Mouse (Mus musculus) brain, embryonic 14.5 days (tissue): ENCODE results near the gene Lrrc4. TPM values are rescaled to one million over a fixed set of nuclear protein-coding genes. Genes with fewer than 3 reads are reported as not detected.

Experiments
- DNase-seq: peaks from one replicate; pipeline ENCODE4 v3.0.0-alpha.2; 2011; ENCODE audit warnings: low read depth
- CTCF ChIP-seq: fragments of 200-500 bp; IDR thresholded peaks from 2 replicates; pipeline ENCODE4 v1.5.1; 2012; ENCODE audit warnings: inconsistent platforms, mild to moderate bottlenecking, moderate library complexity, borderline replicate concordance; ENCODE audit not compliant: insufficient read depth, insufficient read length; ENCODE audit errors: extremely low read depth
- POLR2A ChIP-seq: fragments of 200-500 bp; IDR thresholded peaks from 2 replicates; pipeline ENCODE4 v1.6.1; 2012; ENCODE audit warnings: mild to moderate bottlenecking, inconsistent platforms, borderline replicate concordance; ENCODE audit not compliant: poor library complexity, insufficient read depth, insufficient read length, severe bottlenecking; ENCODE audit errors: extremely low read depth
- polyA plus RNA-seq: library from polyadenylated mRNA; depleted of rRNA; stranded (reverse); fragments of >200 nt; gene quantifications from 2 replicates; pipeline ENCODE4 v1.2.3, GENCODE M21; 2012

Gene Lrrc4
- polyA plus RNA-seq, 1 experiment = 28.4 TPM

DNA sequence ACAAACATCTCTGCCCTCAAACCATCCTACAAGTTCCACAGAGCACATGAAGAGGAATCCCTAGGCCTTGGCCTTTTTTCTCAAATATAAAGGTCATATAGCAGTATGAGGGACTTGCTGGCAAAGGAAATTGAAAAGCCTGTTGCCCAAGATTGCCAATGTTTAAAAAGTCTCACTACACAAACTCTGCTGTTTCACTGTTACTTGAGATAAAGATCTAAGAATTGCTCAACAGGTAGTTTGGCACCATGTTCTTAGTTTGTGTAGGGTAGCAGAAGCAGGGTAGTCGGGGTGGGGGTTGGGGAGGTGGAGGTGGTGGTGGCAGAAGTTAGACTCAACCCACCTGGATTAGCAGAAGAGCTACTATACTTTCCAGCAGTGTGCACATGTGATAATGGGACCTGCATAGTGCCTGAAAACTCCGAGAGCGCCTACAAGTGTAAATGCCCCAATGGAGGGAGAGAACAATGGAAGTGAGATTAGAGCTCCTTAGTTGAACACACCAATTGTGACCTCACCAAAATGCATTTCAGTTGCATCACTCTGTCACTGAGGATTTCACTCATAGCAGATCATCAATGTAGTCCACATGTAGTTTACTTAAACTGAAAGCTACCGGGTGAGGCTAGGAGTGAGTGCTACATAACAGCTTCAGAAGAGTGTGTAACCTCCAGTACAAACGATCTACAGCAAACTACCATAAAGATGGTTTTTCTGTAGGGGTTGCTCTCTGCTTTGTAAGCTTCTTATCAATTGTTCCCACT lies 97.5 kb downstream of the Lrrc4 start:
- DNase-seq = no peak
- TF ChIP-seq CTCF (no peak), POLR2A (no peak)

DNA sequence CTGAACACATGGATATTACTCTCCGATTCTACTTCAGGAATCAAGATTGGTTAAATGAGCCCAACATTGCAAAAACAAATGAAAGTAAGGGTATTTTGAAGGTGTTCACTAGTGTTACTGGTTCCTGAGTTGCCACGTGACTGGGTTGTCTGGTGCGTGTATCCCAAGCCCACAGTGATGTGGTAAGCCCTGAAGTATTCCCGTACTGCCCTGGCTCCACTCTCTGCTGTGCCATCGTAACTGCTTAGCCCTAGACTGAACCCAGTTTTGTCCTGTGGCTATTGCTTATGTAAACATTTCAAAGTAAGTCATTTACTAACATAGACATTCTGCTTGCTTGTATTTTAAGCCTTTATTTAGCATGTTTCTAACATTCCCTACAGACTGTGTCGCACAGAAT lies 100.3 kb downstream of the Lrrc4 start:
- no peak for TF ChIP-seq POLR2A
- no peak for TF ChIP-seq CTCF
- DNase-seq = no peak

DNA sequence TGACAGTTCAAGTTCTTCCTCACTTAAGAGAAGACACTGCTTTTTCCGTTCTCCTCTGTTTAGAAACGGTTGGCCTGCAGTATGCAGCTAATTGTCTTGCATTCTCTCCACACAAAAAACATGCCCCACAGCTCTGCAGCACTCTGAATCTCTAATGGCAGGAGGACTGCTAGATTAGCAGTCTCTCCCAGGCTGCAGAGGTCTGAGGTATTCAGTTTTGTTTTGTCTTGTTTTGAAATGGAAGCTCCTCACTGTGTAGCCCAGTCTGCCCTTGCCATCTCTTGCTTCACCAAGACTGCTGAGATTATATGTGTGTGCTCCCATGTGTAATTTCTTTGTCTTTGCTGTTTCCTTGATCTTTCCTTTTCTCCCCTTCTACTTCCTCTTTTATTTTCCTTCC lies 101.9 kb downstream of the Lrrc4 start:
- DNase-seq = peak; percentile 52
- TF ChIP-seq POLR2A (no peak), CTCF (no peak)

DNA sequence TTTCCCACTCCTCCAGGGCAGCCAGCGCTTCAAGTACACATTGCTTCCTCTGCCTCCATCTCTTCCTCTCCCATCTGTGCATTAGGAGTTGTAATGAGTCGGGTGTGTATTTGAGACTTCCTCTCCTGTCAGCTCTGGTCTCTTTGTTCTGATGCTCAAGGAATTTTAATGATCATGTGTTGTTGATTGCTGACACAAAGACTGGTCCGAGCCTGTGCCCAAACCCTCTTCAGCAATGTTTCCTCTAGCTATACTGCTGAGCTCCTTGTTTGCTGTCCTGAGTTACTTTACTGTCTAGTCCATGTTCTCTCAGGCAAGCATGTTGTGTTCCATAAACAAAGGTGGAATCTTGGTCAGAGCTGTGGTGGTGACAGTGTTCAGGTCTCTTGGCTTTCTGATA lies 102.3 kb downstream of the Lrrc4 start:
- TF ChIP-seq POLR2A (no peak), CTCF (no peak)
- peak; percentile 57 for DNase-seq

DNA sequence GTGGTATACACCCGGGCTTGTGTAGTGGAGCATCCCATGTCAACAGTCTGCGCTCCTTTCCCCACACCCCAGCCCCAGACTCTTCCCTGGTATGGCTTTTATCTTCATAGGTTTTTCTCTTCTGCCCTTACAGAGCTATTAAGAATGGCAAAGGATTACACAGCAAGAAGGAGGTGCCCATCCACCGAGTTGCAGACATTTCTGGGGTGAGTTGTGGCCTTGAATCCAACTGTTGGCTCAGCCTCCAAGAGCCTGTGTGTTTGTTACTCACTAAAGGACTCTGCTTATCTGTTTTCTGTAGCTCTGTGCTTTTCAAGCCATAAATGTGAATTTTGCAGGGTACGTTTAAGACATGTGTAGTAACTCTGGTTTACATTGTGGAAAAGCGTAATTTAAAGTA lies 106.8 kb downstream of the Lrrc4 start:
- DNase-seq = no peak
- TF ChIP-seq CTCF (no peak), POLR2A (no peak)

DNA sequence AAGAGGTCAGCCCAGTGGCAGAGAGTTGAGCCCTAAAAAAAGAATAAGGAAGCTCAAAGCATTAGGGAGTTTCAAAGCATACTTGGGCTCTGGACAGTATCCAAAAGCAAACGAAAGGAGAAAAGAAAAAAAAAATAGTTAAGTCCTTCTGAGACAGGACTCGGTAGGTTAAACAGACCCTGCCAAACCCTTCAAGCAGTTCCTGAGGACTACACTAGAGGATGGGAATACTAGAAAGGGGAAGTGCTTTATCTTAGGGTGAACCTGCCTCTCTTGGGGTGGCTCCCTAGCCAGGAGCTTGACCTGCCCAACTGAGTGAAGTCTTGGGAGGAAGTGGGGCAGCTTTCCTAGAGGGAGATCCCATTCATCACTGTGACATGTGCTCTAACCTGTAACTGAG lies 108.5 kb downstream of the Lrrc4 start:
- DNase-seq = no peak
- TF ChIP-seq CTCF (no peak), POLR2A (no peak)

DNA sequence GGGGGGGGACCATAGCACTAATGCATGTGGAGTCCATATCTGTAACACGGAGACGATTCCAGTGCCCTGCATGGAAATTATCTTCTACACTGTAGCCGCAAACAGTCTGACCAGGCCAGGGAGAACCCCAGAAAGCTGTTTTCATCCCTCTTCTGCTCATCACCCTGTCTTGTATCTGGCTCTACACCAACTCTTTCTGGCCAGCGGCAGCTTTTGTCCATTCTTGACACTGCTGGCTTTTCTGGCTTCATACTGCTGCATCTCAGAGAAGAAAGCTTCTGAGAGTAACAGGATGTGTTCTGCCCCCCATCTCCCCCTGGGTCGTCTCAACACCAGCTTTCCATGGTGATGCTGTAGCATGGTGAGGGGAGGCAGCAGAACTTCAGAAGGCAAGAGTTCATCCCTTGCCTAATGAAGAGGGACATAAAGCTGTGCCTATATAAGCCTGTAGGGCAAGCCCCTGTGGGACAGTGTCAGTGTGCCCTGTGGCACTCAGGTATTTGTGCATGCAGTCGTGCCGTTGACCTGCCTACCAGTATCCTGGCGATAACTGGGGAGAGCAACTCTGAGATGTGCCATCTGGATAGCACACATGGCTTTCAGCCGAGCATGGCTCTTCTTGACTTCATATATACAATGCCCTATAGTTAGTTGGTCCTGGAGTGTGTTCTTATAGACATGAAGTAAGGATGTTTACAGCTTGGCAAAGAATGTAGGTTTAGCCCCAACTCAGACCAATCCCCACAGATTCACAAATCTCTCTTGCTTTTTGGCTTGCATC lies 111.0 kb downstream of the Lrrc4 start:
- no peak for DNase-seq
- TF ChIP-seq POLR2A (no peak), CTCF (no peak)

DNA sequence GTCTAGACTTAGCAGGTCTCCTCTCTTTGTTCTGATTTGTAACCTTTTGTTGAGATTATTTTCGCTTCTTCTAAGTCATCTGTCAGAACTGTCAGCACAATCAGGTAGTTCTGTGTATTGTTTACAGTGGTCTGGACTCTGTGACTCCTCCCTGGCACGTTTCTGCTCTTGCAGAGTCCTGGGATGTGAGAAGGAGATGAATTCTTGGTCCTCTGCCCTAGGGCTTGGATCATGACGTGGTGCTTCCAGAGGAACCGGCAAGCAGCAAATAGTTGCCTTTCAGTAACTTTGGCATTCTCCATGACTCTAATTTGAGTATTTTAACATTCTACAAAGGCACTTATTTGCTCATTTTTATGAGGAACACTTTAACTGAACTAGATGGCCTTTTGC lies 113.7 kb downstream of the Lrrc4 start:
- no peak for DNase-seq
- TF ChIP-seq POLR2A = no peak
- TF ChIP-seq CTCF = no peak

DNA sequence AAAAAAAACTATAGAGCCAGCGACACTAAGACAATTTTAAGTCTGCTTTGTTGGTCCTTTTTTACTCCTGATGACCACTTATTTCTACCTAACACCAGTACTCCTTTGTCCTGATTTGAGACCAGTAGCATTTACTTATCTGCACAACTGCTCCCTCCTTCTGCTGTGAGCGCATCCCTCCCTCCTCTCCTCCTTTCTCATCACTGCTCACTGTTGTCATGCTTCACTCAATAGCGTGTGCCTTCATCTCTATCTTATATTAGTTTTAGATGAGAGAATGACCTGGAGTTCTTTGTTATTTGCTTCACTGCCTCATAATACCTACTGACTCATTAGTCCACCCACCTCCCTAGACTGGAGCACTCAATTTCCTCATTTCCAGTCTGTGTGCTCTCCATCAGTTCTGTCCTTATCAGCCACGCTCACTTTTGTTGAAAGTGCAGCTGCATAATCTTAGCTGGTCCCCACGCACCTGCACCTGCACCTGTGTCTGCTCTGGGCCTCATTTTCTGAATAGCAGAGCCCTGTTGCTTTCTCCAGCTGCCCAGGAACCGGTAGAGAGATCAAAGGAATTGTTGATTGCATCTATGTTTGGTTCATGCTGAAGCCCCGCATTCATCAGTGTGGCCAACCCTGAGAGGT lies 114.2 kb downstream of the Lrrc4 start:
- DNase-seq = peak; percentile 37

DNA sequence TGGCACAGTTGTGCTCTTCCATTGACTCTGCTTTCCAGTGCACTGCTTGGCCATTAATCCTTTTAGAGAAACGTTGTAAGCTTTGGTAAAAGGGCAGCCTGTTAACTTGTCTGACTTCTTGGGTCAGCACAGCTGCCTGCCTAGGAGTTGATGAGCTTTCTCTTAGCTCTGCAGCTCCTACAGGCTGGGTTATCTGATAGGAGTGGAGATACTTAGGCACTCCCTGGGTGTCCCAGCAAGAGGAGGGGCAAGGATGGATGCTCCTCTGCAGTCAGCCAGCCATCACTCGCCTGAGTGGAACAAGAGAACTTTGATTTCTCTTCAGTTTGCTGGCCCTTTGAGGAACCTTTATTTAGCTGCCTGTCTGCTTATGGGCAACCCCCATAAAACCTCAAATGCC lies 121.5 kb downstream of the Lrrc4 start:
- TF ChIP-seq POLR2A (no peak), CTCF (no peak)
- DNase-seq = no peak

More for the DNA sequence above, 114.2 kb downstream of the Lrrc4 start:
- no peak for TF ChIP-seq CTCF
- no peak for TF ChIP-seq POLR2A

DNA sequence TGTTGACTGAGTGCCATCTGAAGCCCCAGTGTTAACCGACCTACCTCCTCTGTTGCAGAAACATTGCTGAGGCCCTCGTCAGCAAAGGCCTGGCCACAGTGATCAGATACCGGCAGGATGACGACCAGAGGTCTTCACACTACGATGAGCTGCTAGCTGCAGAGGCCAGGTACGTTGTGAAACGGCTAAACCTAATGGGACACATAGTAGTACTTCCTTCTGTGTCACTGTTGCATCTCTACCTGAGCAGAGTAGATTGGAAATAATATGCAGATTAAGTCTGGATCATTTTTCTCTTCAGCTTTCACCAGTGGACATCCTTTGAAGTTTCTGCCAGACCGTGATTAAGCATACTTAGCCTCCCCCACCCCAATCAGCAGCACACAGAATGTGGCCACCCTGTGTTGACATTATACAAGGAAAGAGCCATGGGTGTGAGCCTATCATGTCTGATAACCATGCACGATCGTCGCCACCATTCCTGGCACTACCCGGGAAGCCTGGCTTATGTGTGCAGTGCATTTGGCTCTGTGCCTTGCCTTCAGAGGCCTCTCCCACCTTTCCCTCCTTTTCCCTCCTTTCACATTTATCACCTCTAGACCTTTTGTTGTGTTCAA lies 124.5 kb downstream of the Lrrc4 start:
- TF ChIP-seq CTCF (no peak), POLR2A (no peak)

More for the DNA sequence above, 124.5 kb downstream of the Lrrc4 start:
- peak; percentile 50 for DNase-seq
